Mouse (Mus musculus) brain, embryonic 14.5 days (tissue): Measurements from ENCODE around the gene Acp5. TPM values are rescaled to one million over a fixed set of nuclear protein-coding genes. Genes with fewer than 3 reads are reported as not detected.

Experiments
- DNase-seq: peaks from one replicate; pipeline ENCODE4 v3.0.0-alpha.2; 2011; ENCODE audit warnings: low read depth
- CTCF ChIP-seq: fragments of 200-500 bp; IDR thresholded peaks from 2 replicates; pipeline ENCODE4 v1.5.1; 2012; ENCODE audit warnings: inconsistent platforms, mild to moderate bottlenecking, moderate library complexity, borderline replicate concordance; ENCODE audit not compliant: insufficient read depth, insufficient read length; ENCODE audit errors: extremely low read depth
- POLR2A ChIP-seq: fragments of 200-500 bp; IDR thresholded peaks from 2 replicates; pipeline ENCODE4 v1.6.1; 2012; ENCODE audit warnings: mild to moderate bottlenecking, inconsistent platforms, borderline replicate concordance; ENCODE audit not compliant: poor library complexity, insufficient read depth, insufficient read length, severe bottlenecking; ENCODE audit errors: extremely low read depth
- polyA plus RNA-seq: library from polyadenylated mRNA; depleted of rRNA; stranded (reverse); fragments of >200 nt; gene quantifications from 2 replicates; pipeline ENCODE4 v1.2.3, GENCODE M21; 2012

Acp5 gene
- polyA plus RNA-seq, 1 experiment, result 1.2 TPM

DNA sequence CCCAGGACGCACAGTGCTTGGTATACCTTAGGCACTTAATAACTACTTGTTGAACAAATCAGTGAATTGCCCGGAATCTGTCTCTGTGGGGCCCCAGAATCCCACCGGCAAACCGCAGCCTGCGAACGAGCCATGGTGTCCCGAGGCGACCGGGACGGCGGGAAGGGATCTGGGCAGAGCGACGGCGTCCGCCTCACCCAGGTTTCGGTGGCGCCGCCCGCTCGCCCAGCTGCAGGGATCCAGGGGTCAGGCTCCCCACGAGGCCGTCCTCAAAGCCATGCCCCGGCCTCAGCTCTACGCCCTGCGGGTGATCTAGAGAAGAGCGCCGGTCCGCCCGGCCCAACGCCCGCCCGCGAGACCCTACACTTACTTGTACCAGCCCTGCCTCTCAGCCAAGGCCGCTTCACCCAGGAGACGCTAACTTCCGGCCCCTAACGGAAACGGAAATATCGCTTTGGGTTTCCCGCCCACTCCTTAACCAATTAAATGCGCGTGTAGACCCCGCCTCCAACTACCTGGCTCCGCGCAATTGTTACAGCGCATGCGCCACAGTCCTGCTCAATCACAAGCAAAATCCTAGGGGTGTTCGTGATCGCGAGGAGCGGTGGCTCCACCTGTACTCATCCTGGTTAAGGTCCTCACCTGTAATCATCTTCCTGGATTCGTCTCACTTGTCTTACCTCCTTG, 18.6 kb downstream of the Acp5 start, which contains the start of gene Elof1:
Gene Elof1 (minus strand): TSS at position 433 of the 687 bp plus-strand sequence.
- DNase-seq, result peak; percentile 99
- TF ChIP-seq CTCF (no peak; the same call in 1 of the 2 replicates), POLR2A (0 out of 2 replicates have a peak, but pooled peaks have one; percentile 46)

DNA sequence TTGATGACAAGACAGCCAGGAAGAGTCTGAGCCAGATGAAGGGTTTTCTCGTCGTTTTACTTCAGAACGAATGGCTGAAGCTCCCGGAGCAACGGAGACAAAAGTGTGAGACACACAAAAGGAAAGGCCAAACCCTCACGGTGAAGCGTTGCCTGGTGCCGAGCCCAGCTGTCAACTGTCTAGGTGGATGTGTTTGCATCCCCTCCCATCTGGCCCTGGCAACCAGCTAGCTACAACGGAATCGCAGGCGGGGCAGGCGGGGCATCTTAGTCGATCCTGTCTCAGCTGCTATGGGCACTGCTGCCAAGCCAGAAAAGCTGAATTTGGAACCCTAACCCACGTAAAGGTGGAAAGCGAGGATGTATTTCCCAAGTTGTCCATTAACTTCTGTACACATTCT, 19.4 kb downstream of the Acp5 start:
- peak; percentile 71 for DNase-seq
- TF ChIP-seq POLR2A (no peak), CTCF (no peak)

DNA sequence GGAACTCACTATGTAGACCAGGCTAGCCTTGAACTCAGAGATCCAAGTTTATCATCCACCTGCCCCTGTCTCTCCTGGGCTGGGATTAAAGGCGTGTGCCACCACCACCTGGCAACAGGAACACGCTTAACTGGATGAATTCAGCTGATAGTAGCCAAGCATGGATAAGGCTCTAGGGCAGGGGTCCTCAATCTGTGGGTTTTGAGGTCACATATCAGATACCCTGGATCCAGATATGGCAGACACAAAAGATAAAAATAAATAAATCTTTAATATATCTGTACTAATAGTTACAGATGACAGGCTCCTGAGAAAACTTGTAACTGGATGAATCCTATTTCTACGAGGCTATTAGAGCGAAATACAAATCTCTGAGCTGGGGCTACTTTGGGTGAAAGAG, 19.9 kb downstream of the Acp5 start:
- no peak for DNase-seq
- TF ChIP-seq POLR2A (no peak), CTCF (no peak)

DNA sequence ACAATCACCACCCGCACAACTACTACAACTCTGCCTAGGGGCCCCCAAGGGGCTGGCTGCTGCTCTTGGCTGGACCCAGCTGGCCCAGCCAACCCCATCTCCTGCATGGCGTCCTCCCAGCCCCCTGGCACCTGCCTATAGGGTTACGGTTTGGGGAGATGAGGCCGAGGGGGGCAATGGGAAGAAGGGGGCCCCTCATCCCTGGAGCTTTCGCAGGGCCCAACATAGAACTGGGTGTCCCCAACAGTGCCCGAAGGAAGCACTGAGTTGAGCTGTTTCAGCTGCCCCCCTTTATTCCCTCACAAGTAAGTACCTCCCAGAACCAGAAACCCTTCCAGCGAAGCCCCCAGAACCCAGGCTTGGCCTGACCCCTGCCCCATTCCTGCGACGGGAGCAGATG, 27.3 kb downstream of the Acp5 start:
- TF ChIP-seq CTCF (no peak), POLR2A (no peak)
- DNase-seq, result no peak

DNA sequence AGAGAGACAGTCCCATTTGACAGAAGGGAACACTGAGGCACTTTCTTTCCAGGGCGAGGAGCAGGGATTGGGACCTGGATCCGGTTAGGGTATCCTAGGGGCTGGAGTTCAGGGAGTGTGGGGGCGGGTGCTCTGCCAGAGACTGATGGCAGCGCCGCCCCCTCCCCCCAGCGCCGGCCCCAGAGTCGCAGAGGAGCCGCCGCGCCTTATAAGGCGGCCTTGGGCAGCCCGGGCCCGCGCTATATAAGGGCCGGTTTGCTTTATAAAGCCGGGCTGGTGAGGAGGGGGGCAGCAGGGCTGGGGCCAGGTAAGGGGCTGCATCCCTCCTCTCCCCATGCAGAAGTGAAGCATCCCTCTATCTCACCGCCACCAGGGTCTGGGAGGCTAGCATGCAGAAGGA, 35.6 kb downstream of the Acp5 start:
- no peak for DNase-seq
- TF ChIP-seq CTCF (no peak), POLR2A (no peak)

DNA sequence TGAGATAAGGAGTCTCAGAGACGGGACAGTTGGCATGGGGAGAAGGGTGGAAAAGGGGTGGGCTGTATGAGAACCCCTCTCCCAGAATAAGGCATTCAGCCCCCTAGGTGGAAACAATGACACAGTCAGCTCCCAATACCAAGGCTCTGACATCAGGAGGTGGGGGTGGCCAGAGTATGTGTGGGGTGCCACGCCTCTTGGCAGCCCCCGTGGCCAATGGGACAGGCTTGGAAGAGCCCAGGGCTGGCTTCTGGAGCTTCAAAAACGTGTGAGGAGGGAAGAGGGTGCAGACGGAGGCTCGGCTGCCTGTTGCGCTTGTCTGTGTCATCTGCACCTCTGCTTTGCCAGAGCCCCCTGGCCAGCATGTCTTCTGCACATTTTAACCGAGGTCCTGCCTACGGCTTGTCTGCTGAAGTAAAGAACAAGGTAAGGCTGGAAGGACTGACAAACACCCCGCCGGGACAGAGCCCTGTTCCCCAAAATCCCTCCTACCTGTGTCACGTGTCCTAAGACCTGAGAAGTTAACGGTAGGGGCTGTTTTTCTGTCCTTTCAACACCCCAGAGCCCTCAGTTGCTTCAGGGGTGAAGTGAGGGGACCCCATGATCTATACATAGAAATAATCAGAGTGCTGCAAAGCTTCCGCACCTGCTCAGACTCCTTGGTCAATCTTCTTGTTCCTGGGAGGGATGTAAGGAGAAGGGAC, 36.4 kb downstream of the Acp5 start, which contains the start of gene Cnn1:
Gene Cnn1 (plus strand): TSS at position 224 of the 704 bp plus-strand sequence.
- peak; percentile 21 for DNase-seq
- TF ChIP-seq POLR2A (no peak), CTCF (no peak)

DNA sequence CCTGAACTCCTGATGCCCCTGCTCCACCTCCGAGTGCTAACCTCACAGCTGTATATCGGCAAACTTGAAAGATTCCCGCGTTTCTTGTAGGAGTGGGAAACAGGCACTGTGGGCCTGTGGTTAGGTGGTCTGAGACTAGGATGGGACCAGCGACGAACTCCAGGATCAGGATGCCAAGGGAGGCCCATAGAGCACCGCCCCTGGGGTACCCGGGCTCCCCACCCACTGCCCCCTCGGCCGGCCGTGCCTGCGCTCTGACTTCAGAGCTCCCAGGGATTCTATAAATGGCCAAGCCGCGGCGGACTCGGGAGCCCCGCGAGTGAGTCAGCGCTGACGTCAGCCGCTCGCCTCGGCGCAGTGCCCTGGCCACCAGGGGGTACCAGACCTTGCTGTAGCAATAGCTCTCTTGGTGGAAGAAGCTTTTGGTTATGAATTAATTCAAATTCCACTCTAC, 39.6 kb downstream of the Acp5 start:
- TF ChIP-seq POLR2A (no peak), CTCF (peak; percentile 63)
- DNase-seq, result peak; percentile 73

DNA sequence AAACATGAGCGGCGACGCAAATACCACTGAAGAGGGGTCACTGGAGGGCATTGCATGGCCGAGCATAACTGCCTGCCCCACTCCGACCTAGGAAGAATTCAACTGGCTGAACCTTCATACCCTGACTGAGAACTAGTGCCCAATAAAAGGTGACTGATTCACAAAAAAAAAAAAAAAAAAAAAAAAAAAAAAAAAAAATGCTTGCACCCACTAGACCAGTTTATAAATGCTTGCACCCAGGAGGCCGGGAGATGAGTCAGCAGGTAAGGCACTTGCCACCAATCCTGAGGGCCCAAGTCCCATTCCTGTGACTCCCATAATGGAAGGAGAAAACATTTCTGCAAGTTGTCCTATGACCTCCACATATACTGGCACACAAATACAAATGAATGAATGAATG, 42.8 kb downstream of the Acp5 start:
- no peak for TF ChIP-seq CTCF
- no peak for TF ChIP-seq POLR2A
- no peak for DNase-seq

DNA sequence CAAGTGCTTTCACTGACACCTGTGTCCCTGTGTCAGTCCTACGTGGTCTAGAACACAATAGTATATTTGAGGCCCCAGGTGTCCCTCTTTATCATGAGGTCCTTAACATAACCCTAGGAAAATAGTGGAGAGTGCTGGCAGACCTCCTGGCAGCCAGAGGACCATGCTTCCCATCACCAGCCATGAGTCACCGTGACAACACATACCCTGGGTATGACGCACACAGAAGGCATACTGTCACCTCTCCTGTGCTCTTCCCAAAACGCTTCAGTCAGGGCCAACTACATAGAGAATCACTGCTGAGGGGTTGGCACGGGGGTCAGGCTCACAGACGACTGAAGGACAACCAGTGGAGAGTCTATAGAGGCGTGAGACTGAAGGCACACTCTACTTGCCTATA, 45.5 kb downstream of the Acp5 start:
- no peak for DNase-seq
- TF ChIP-seq CTCF (no peak), POLR2A (no peak)

DNA sequence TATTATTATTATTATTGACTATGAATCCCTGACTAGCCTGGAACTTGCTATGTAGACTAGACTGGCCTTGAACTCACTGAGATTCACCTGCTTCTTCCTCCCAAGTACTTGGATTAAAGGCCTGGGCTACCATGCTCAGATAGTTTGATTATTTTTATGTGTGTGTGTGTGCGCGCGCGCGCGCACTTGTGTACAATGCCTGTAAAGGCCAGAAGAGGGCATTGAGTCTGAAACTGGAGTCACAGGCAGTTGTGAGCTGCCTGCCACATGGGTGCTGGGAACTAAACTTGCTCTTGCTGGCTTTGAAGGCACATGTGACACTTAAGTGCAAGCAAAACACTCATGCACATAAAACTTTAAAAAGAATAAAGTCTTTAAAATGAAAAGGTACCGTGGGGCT, 46.2 kb downstream of the Acp5 start:
- no peak for DNase-seq
- no peak for TF ChIP-seq POLR2A
- no peak for TF ChIP-seq CTCF

DNA sequence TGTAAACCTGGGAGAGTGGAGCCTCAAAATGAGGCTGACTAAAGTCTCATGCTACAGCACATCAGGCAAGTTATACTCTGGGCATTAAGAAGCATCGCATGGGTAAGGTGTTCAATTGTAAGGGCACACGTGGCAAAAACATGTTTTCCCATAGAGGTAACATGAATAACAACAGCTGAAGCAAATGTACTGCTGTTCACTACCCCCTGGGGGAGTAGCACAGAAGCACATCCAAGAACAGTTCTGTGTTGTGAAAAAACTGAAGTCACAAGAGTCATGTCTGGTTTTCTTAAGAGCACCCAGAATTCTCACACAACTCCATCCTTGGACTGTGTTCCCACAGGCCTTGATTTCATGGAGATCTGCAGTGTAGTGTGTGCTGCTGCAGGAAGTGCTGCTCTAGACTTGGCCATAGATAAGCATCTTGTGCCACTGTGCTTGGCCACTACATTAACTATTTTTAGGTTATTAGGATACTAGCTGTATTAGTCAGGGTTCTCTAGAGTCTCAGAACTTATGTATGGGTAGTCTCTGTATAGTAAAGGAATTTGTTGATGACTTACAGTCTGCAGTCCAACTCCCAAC, 48.4 kb downstream of the Acp5 start:
- TF ChIP-seq CTCF (no peak), POLR2A (no peak)
- DNase-seq, result no peak
